Mouse (Mus musculus): ENCODE measurements around the gene Hivep3.

Gene Hivep3

DNA sequence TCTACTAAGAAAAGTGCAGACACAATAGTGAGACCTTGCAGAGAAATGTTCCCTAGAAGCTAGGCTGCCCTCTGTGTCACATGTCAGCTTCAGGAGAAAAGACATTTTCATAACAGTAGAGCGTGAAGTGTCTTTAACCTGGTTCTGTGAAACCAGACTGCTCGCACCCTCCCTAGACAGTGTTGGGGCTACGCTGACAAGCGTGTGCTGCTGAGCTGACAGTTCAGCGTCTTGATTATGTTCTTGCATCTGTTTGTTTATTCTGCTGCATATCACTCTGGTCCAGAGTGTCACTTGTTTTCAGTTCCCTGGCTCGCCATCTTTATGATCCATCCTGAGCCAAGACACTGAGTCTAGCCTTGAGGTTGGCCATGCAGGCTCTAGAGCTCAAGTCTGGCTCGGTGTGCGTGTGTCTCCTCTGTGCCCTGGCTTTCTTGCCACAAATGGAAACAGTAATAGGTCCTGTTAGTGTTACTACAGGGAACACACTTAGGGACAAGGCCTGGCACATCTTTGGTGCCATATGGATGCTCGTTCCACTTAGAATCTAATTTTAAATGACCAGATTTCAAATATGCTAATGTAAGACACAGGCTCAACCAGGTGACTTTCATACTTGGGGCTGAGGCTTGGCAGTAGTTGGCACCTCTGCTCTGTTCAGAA is 28.0 kb downstream of the Hivep3 start:
- peak; percentile 61 for DNase-seq

DNA sequence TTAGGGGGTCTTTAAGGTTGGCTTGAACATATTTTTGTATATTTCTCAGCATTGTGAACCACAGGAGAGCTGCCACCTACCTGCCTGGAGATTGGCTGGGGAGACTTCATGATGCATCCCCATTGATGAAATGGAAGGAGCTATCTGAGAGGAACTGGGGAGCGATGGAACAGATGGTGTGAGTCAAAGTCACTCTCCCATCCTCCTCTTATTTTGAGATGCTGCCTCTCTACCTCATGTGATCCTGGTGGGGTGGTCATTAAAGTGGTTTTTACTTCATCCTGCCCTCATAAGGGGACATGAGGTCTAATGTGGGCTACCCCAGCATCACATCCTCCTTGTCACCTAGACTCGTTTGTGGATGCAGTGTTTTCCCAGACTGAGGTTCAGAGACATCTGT is 28.6 kb downstream of the Hivep3 start:
- DNase-seq = peak; percentile 27

DNA sequence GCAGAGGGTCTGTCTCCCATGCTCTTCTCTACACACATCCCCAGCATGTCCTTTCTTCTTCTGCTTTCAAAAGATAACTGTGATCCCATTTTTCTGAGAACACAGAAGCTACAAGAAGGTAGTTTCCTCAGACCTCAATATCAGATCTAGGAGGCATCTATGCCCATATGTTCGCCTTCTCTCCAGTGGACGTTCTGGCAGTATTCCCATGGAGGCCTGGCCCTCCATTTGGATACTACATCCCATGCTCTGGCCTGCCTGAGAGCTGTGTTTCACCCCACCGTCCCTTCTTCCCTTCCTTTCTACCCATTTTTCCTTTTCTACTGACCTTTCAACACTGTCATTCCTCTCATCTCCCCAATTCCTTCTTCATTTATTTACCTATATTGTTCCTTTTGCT is 34.5 kb downstream of the Hivep3 start:
- DNase-seq = peak; percentile 37

DNA sequence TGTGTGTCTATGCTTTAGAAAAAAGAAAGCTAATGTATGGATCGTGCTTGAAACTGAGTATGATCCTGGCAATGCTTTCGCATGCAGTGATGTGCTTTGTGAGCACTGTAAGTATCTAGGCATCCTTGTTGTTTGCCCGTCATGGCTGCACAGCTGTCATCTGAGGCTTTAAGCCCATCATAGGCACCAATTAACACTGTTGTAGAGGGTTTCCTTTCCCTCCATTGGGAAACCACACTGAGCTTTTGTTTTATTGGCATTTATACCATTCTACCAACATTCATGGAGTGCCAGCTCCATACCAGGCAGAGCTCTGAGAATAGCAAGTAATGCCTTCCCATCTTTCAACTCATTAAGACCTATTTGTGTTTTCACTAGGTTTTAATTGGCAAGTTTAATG is 42.3 kb downstream of the Hivep3 start:
- DNase-seq = no peak

DNA sequence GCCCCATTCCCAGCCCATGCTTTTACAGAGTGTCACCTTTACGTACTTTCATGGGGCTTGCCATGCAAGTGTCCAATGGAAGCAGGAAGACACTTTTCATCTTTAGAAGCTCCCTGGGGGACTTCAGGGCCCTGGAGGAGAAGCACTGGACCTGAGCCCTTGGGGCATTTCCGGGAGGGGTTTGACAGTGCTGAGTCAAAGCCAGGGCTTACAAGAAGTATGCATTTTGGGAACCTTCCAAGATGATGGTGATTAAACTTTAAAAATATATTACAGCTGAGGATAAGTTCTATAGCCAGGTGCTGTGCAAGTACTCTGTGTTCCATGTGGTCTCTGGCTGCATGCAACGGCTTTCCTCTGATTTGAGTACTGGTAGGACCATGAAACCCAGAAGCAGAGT is 43.6 kb downstream of the Hivep3 start:
- no peak for DNase-seq

DNA sequence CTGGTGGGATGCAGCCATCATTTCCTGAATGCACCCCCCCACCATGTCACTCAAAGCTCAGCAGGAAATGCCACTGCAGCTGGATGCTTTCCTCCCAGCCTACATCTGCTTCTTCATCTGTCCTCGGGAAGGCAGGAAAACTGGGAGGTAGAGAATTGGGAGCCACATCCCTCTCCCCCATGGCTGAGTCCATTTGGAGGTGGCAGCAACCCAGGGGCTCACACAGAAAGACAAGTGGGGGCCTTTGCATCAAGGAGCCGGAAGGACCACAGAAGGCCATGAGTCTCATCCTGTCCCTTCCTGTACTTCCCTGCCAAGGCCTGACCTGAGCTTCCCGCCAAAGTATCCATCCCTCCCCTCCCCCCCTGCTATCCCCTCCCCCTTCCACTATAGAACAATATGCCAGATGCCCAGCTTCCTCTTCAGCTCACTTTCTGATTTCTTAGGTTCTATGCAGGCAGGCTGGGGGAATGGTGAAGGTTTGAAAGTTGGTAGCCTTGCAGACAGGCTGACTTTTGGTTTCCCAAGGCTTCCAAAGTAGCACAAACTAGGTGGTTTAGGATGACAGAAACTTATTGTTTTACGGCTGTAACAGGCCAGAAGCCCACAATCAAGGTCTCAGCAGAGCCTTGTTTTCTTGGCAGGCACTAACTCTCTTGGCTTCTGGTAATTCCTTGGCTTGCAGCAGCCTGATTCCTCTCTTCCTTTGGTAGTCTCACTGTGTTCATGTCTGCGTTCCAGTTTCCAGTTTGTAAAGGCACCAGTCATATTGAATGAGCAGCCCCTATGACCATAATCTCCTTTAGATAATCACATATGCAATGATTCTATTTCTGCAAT is 46.2 kb downstream of the Hivep3 start:
- no peak for DNase-seq

DNA sequence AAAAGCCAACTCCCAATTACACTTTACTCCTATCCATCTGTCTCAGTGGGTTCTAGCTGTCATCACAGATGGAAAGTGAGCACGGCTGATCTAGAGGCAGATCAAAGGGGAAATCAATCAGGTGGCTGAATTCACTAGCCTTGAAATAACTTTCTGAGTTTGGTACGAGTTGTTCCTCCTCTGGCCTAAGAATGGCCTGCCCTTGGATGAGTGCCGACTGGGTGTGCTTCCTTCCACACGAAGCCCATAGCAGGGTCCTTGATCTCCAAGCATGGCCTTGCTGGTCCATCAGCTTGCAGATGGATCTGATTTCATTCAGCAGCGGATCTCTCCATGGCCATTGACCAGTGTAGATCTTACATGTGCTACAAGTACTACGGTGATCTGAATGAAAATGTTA is 47.3 kb downstream of the Hivep3 start:
- DNase-seq = no peak

DNA sequence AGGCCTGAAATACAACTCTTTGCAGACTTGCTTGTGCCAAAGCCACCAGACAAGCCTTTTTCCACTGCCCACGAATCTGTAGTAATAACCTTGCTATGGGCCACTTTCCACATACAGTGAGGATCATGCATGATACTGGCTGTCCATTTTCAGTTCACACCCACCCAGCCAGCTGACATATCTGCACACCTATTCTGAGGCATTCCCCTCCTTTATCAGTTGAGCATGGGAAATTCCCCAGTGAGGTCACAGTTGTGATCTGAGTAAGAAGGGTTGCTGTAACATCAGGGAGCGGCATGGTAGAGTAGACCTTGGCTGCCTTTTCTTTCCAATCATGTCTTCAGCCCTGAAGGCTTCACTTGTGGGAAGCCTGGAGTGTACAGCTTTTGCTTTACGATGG is 51.4 kb downstream of the Hivep3 start:
- no peak for DNase-seq

DNA sequence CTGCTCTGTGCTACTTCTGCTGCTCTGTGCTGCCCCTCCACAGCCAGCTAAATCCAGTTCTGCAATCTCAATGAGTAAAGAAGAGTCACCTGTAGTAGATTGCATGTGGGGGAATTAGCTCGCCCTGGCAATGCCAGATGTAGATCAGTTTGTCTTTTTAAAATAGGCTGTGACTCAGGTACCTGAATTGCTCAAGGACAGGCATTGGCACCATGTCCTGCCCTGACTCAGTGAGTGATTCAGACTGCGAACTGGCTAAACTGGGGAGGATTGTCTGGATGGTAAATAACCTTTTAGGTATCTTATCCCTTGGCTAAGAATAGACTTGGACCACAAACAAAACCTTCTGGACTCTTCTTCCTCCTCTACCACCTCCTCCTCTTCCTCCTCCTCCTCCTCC is 52.7 kb downstream of the Hivep3 start:
- no peak for DNase-seq

DNA sequence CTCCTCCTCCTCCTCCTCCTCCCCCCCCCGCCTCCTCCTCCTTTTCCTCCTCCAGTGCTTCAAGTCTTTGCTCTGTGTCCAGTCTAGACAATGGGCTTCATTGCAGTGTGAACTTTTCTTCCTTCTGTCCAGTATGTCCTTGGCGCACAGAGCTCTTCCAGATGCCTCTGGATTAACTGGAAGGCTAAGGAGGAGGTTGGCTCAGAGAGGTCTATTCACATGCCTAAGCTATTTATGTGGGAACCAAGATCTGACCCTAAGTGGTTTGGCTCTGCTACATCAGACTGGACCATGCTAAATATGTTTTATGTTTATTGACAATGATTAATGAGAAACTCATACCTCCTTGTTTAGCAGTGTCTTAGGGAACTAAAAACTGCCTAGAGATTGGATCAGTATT is 53.1 kb downstream of the Hivep3 start:
- DNase-seq = no peak

DNA sequence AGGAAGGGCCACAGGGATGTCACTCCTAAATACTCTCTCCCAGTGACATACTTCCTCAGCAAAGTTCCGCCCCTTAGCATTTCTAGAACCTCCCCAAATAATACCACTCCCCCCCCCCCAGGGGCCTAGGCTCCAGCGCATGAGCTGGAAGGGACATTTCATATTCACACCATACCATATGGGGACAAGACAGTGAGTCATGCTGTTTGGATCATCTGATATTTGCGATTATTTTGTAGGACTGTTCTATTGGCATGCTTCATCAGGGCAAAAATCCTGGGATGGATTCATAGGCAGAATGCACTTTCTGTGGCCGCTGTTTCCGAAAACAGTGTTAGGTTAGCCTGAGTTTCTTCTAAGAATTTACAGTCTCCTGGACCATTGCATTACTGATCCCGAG is 55.2 kb downstream of the Hivep3 start:
- DNase-seq = no peak

DNA sequence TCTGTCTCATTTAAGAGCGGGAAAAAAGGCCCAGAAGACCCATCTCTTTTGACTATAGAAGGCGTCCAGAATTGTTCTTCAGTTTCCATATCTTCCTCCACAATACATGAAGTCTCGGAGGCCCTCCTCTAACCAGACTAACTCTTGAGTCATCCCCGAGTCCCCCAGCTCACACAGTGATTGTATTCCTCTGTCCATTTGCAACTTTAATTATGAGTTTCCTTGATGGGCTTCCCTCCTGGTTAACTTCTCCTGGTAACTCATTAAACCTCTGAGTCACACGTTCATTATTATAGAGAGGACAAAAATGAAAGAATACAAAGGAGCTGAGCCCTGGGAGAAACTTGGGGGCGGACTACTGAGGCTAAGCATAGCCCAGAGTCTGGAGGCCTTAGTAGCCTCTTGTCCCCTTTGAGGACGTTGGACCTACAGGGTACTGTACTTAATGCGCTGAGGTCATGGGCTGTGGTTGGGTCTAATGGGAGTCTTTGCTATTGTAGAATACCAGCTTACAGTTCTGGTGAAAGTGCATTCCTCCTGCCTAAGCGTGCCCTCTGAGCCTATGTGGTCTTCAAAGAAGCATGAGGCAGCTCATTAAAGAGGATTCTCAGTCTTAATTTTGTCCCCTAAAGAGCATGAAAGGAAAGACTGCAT is 56.0 kb downstream of the Hivep3 start:
- DNase-seq = no peak

DNA sequence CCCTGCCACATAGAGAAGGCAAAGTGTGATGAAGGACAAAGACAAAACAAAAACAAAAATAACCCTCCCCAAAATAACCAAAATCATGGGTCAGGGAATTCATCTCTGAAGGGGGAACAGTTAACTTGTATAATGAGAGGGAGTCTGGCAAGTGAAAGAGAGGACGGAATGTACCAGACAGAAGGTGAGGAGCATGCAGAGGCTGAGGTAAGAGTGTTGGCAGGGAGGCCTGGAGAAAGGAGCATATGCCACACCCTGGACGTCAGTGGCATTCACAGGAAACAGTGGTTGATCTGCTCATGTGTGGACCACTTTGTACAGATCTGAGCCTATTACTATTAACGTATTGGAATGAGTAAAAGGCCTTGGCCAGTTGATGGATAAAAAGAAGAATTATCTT is 65.3 kb downstream of the Hivep3 start:
- DNase-seq = peak; percentile 54

DNA sequence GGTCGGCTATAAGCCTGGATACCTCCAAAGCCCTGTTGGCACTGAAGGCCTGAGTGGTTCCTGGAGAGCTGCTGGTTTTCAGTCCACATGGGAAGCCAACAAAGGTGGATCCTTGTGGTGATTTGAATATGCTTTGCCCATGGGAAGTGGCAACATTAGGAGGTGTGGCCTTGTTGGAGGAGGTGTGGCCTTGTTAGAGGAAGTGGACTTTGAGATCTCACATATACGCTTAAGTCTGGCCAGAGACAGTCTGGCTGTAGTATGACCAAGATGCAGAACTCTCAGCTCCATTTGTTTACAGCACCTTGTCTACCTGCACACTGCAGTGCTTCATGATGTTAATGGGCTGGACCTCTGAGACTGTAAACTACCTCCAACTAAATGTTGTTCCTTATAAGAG is 73.0 kb downstream of the Hivep3 start:
- DNase-seq = no peak

DNA sequence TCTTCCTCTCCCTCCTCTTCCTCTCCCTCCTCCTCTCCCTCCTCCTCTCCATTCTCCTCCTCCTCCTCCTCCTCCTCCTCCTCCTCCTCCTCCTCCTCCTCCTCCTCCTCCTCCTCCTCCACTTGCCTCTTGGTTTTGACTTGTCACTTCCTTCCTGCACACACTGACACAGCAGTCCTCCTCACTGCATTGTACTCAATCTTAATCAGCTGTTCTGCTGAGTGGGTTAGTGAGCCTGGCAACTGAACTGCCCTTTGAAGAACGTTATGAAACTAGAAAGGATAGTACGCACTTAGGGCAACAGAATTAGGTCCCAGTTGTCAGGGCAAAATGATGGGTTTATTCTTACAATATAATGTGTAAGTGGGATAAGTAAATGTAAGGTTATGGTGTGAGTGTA is 73.8 kb downstream of the Hivep3 start:
- no peak for DNase-seq

DNA sequence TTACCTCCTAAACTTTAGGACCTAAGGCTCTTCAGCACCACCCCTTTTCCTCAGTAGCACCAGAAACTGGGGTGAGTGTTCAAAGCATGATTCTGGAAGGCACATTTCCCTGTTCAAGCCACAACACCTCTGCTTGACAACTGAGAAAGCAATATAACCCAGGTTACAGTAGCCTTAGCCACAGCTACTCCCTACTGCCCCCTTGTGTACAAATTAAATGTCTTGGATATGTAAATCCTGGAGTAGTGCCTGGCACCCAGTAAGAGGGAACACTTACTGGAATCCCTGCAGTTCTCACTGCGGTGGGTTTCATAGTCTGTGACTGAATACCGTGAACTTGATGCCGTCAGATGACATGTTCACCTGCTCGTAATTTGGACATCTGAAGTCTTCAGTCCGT is 75.7 kb downstream of the Hivep3 start:
- DNase-seq = peak; percentile 55

DNA sequence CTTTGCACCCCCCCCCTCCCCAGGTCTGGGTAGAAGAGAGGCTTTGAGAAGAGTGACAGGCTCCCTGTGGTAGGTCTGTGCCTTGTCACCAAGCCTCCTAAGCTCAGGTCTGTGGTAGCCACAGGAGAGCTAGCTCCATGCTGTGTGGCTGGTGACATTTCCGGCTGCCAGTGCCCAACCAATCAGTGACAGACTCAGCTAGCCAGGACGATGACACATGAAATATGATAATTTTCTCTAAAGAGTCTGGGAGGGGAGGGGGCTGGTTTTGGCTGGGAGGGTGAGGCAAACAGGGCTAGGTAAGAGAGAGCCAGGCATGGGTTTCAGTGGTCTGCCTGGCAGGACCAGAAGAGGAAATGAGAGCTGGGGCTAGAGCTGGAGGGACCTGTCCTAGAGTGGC is 79.2 kb downstream of the Hivep3 start:
- peak; percentile 75 for DNase-seq

DNA sequence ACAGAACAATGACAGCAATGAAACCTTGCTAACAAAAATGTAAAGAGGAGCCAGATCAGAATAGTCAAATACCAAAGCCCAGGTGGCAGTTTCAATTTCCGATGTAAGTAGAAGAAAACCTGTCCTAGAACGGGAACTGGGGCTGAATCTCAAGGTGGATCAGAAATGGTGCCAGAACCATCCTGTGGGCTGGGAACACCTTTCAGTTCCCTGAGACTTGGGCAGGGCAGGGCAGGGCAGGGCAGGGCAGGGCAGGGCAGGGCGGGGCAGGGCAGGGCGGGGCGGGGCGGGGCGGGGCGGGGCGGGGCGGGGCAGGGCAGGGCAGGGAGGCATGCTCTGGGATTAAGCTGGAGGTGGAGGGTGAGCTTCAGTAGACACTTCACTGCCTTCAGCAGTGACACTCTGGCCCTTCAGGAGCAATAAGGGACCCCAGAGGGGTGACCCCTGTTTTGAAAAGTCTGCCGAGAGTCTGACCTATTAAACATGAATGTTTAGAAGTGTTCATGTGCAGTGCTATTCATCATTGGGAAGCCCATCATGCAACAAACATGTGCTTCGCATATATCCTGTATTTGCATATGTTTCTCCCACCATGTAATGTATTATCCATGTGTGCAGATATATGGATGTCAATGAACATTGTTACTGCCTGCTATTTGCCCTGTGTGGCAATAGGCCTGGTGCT is 80.1 kb downstream of the Hivep3 start:
- no peak for DNase-seq

DNA sequence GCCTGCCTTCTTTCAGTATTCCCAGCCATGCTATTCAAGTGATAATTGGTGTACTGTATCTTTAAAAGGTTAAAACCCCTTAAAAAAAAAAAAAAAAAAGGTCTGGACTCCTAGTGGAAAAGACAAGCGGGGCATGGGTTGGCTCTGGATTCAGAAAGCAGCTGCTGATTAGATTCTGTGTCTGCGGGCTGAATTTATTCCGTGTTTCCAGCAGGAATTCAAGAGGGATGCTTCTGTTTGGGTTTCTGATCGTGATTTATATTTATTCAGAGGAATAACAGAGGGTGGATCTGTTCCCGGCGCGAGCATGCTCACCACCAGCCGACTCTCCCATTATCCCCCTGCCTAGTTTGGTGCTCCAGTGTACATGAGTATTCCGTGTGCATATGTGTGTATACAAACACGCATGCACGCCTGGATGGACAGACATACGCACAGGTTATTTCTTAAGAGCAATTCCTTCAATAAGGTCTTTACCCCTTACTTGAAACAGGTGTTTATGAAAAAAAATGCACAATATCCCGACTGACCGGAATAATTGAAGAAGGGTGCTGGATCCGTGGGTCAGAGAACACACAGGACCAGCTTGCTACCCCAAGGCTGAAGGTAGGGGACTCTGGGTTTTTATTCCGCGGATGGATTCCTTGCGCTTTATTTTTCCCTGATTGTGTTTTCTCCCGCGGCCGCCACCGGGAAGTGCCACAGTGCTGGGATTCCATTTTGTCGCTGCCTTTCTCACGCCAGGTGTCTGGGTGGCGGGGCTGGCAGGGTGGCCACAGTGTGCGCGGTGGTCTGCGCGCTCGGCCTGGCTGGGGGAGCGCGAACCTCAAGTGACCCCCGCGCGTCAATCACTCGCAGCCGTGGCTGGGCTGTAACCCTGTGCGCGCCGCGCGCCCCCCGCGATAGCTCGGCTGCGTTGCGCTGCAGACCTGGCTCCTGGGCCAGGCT is 80.9 kb downstream of the Hivep3 start:
- peak; percentile 51 for DNase-seq

DNA sequence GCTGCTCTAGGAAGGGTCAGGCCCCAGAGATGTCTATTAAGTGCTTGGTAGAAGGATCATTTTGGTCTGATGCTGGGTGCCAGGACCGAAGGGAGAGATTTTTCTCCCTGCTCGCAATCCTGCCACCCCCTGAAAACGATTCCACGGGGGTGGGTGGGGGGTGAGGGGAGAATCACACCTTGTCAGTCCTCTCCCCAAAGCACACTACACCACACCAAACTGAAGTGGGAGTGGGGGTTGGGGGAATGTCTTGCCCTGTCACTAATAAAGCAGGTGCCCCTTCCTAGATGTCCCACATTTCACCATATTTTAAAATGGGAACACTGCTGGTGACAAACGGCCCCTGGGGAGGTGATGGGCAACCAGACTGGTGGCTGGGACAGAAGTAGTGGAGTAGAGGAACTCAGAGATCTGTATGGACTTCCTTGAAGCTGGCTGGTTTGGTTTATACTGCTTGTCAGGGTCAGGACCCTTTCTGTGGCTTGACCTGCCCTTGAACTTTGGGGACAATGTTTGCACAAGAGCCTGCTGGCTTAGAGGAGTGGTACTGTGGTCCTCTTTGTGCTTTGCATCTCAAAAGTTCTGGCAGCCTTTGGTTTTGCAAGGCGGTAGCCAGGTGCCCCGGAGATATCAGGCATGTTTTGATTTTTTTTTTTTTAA is 81.7 kb downstream of the Hivep3 start:
- no peak for DNase-seq

DNA sequence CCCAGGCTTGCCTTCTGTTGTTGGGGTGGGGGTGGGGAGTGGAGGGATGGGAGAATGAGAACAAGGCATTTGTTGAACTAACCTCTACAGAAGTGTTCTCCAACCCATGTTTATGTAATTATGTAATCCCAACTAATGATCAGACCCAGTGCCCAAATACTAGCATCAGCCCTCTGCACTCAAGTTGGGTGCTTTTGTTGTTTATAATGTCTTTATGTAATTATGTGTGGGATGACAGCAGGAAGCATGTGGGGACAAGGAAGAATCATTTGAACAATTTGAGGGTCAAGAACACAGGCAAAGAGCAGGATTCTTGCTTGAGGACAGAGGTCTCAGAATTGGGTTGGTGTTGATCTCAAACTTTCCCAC is 82.2 kb downstream of the Hivep3 start:
- DNase-seq = no peak

Measured in cerebellum, adult 11 months (tissue).